Mouse (Mus musculus): ENCODE results near the gene Olfr685. TPM values are rescaled to one million over a fixed set of nuclear protein-coding genes. Genes with fewer than 3 reads are reported as not detected.
A peak's percentile ranks its signal among the peaks of the same experiment; 100 is the strongest.

The Olfr685 gene
- polyA plus RNA-seq, 1 experiment from 2014 or later: not detected

DNA sequence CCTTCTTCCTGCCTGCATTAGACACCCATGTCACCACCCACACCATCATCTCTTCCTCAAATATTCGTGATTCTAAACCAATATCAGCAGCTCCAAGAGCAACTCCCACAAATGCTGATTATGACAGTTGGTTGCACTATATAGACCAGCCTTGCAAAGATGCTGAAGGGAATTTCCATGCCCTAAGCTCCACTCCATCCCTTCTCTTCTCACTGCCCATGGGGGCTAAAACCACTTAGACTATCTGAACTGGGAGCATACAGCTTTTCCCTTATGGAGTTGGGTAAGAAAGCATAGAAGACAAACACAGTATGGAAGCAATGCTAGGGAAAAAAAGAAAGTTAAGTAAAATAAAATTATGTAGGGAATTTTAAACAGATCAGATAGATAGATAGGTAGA, 38.9 kb downstream of the Olfr685 start, which contains the start of gene Olfr683:
Olfr683 (minus strand) TSS at position 101 of the 400 bp plus-strand sequence.
- H3K9ac ChIP-seq (ENCODE audit: low read length): no peak within 1 kb of the TSS
- no peak within 1 kb of the TSS for H3K4me2 ChIP-seq (ENCODE audit: low read depth, low read length)
- H3K9me3 ChIP-seq (ENCODE audit: control insufficient read depth, low read length): no peaks in the 10 kb centered on the region
- no peak for ATAC-seq (ENCODE audit: low read depth)
- WGBS: 57% methylated on average over 1 of the region's 1 CpGs
- no peaks in the 10 kb centered on the region for H3K27me3 ChIP-seq (ENCODE audit: control insufficient read depth, insufficient read depth, low read depth, low read length)
- H3K4me3 ChIP-seq (ENCODE audit: low read length): no peak within 1 kb of the TSS
- H3K27ac ChIP-seq (ENCODE audit: low read length): no peak within 1 kb of the TSS
- H3K36me3 ChIP-seq (ENCODE audit: control insufficient read depth, insufficient read depth, low read length): no peaks in the 10 kb centered on the region
- no peaks in the 10 kb centered on the region for H3K4me1 ChIP-seq (replicated peaks; ENCODE audit: control insufficient read depth, insufficient read depth, low read length)

- H3K4me1 ChIP-seq (replicated peaks; ENCODE audit: control insufficient read depth, insufficient read depth, low read length): no peaks in the 10 kb centered on the region
- peak; percentile 78 for ATAC-seq (ENCODE audit: low read depth)
- no peaks in the 10 kb centered on the region for H3K9me3 ChIP-seq (ENCODE audit: control insufficient read depth, low read length)
- no peak overlapping the region for H3K9ac ChIP-seq (ENCODE audit: low read length)
- H3K27me3 ChIP-seq (ENCODE audit: control insufficient read depth, insufficient read depth, low read depth, low read length): no peaks in the 10 kb centered on the region
- H3K27ac ChIP-seq (ENCODE audit: low read length): no peak overlapping the region
- WGBS: 30% methylated on average over 2 of the region's 2 CpGs
- no peaks in the 10 kb centered on the region for H3K36me3 ChIP-seq (ENCODE audit: control insufficient read depth, insufficient read depth, low read length)
- H3K4me2 ChIP-seq (ENCODE audit: low read depth, low read length): no peak overlapping the region
- no peak overlapping the region for H3K4me3 ChIP-seq (ENCODE audit: low read length)
Observed at GRCm38 (mm10) chr7:105141275-105141674, 44.5 kb downstream of the Olfr685 start.

Other genes with a start within 250 kb of the Olfr685 start
- not detected in 2 replicates for gene Olfr670, start 223.4 kb downstream of the Olfr685 start, polyA plus RNA-seq (2015; fragmentation: Nextera tagmentation; extraction: Ambion mirVana)
- not detected in 2 replicates for gene Olfr671, start 206.9 kb downstream of the Olfr685 start, polyA plus RNA-seq (2015; fragmentation: Nextera tagmentation; extraction: Ambion mirVana)
- gene Olfr672, start 184.0 kb downstream of the Olfr685 start, polyA plus RNA-seq (2015; fragmentation: Nextera tagmentation; extraction: Ambion mirVana): not detected in 2 replicates
- not detected in 2 replicates for gene Olfr675, start 157.6 kb downstream of the Olfr685 start, polyA plus RNA-seq (2015; fragmentation: Nextera tagmentation; extraction: Ambion mirVana)
- not detected in 2 replicates for gene Olfr676, start 153.3 kb downstream of the Olfr685 start, polyA plus RNA-seq (2015; fragmentation: Nextera tagmentation; extraction: Ambion mirVana)
- gene Olfr677, start 134.6 kb downstream of the Olfr685 start, polyA plus RNA-seq (2015; fragmentation: Nextera tagmentation; extraction: Ambion mirVana): not detected in 2 replicates
- gene Olfr678, start 121.5 kb downstream of the Olfr685 start, polyA plus RNA-seq (2015; fragmentation: Nextera tagmentation; extraction: Ambion mirVana): not detected in 2 replicates
- gene Olfr679, start 104.8 kb downstream of the Olfr685 start, polyA plus RNA-seq (2015; fragmentation: Nextera tagmentation; extraction: Ambion mirVana): not detected in 2 replicates
- gene Olfr680-ps1, start 93.2 kb downstream of the Olfr685 start, polyA plus RNA-seq (2015; fragmentation: Nextera tagmentation; extraction: Ambion mirVana): not detected in 2 replicates
- not detected in 2 replicates for gene Olfr681, start 69.2 kb downstream of the Olfr685 start, polyA plus RNA-seq (2015; fragmentation: Nextera tagmentation; extraction: Ambion mirVana)
- not detected in 2 replicates for gene Olfr683, start 39.0 kb downstream of the Olfr685 start, polyA plus RNA-seq (2015; fragmentation: Nextera tagmentation; extraction: Ambion mirVana)
- not detected in 2 replicates for gene Olfr684, start 22.4 kb downstream of the Olfr685 start, polyA plus RNA-seq (2015; fragmentation: Nextera tagmentation; extraction: Ambion mirVana)
- not detected in 2 replicates for gene Olfr686, start 21.5 kb upstream of the Olfr685 start, polyA plus RNA-seq (2015; fragmentation: Nextera tagmentation; extraction: Ambion mirVana)
- gene Olfr688, start 102.1 kb upstream of the Olfr685 start, polyA plus RNA-seq (2015; fragmentation: Nextera tagmentation; extraction: Ambion mirVana): not detected in 2 replicates
- not detected in 2 replicates for gene Olfr689, start 125.2 kb upstream of the Olfr685 start, polyA plus RNA-seq (2015; fragmentation: Nextera tagmentation; extraction: Ambion mirVana)
- not detected in 2 replicates for gene Olfr690, start 148.1 kb upstream of the Olfr685 start, polyA plus RNA-seq (2015; fragmentation: Nextera tagmentation; extraction: Ambion mirVana)
- not detected in 2 replicates for gene Olfr691, start 156.3 kb upstream of the Olfr685 start, polyA plus RNA-seq (2015; fragmentation: Nextera tagmentation; extraction: Ambion mirVana)
- not detected in 2 replicates for gene Olfr692, start 182.2 kb upstream of the Olfr685 start, polyA plus RNA-seq (2015; fragmentation: Nextera tagmentation; extraction: Ambion mirVana)
- not detected in 2 replicates for gene Gm5901, start 189.0 kb upstream of the Olfr685 start, polyA plus RNA-seq (2015; fragmentation: Nextera tagmentation; extraction: Ambion mirVana)
- gene Fam160a2, start 214.0 kb upstream of the Olfr685 start, polyA plus RNA-seq (2015; fragmentation: Nextera tagmentation; extraction: Ambion mirVana): 39.3 and 41.4 TPM in 2 replicates
- not detected in 2 replicates for gene Cnga4, start 218.6 kb upstream of the Olfr685 start, polyA plus RNA-seq (2015; fragmentation: Nextera tagmentation; extraction: Ambion mirVana)
- 0.26 and 0.60 TPM in 2 replicates for gene Cckbr, start 239.7 kb upstream of the Olfr685 start, polyA plus RNA-seq (2015; fragmentation: Nextera tagmentation; extraction: Ambion mirVana)